Mouse (Mus musculus) bone marrow, adult 2 months (tissue): ENCODE measurements at regions not wholly inside any gene's neighbourhood (a gene's known extent, or its start where the extent isn't known, plus 50 kb on each side); places are given as distances from the start of the nearest gene placed in this dataset.

Source experiments
- CTCF ChIP-seq: fragments of 200-500 bp; IDR thresholded peaks from 2 replicates; pipeline ENCODE4 v1.5.1; 2011; ENCODE audit warnings: low read length, control low read depth; ENCODE audit not compliant: control insufficient read depth, insufficient read depth
- POLR2A ChIP-seq: fragments of 200-500 bp; IDR thresholded peaks from 2 replicates; pipeline ENCODE4 v1.6.1; 2011; ENCODE audit warnings: low read depth, mild to moderate bottlenecking, control low read depth, low read length, borderline replicate concordance; ENCODE audit not compliant: control insufficient read depth

- TF ChIP-seq CTCF (no peak), POLR2A (no peak)
Observed at GRCm38 (mm10) chr19:36229315-36229714, 109.4 kb upstream of the Ankrd1 start.
